Mouse (Mus musculus) midbrain, embryonic 15.5 days (tissue): Measurements from ENCODE around the gene Mllt6. TPM values are rescaled to one million over a fixed set of nuclear protein-coding genes. Genes with fewer than 3 reads are reported as not detected.

Source experiments
- ATAC-seq: fragments of 200-750 bp; cut with Nextera tagmentation; replicated peaks from 2 replicates; pipeline ENCODE4 v1.8.0; 2017; ENCODE audit warnings: moderate TSS enrichment
- H3K27ac ChIP-seq: fragments of 300-500 bp; sonication (generic); 2 replicates; pipeline ENCODE4 v1.5.1; 2015; ENCODE audit warnings: mild to moderate bottlenecking, inconsistent platforms
- H3K27me3 ChIP-seq: fragments of 300-500 bp; sonication (generic); replicated peaks from 2 replicates; pipeline ENCODE4 v1.6.1; 2015; ENCODE audit warnings: inconsistent platforms
- H3K36me3 ChIP-seq: fragments of 300-500 bp; sonication (generic); replicated peaks from 2 replicates; pipeline ENCODE4 v1.6.1; 2015; ENCODE audit warnings: inconsistent platforms
- H3K4me1 ChIP-seq: fragments of 300-500 bp; sonication (generic); 2 replicates; pipeline ENCODE4 v1.6.1; 2015; ENCODE audit warnings: inconsistent platforms
- H3K4me2 ChIP-seq: fragments of 300-500 bp; sonication (generic); 2 replicates; pipeline ENCODE4 v1.6.1; 2015; ENCODE audit warnings: inconsistent platforms, mild to moderate bottlenecking, moderate library complexity
- H3K4me3 ChIP-seq: fragments of 300-500 bp; sonication (generic); 2 replicates; pipeline ENCODE4 v1.5.1; 2015; ENCODE audit warnings: mild to moderate bottlenecking, inconsistent platforms
- H3K9ac ChIP-seq: fragments of 300-500 bp; sonication (generic); 2 replicates; pipeline ENCODE4 v1.6.1; 2015; ENCODE audit warnings: mild to moderate bottlenecking, inconsistent platforms
- H3K9me3 ChIP-seq: fragments of 300-500 bp; sonication (generic); 2 replicates; pipeline ENCODE4 v1.6.1; 2016; ENCODE audit warnings: inconsistent platforms
- WGBS: fragments of 180-500 bp; shearing (Covaris S2); methylation state at CpG from one replicate; pipeline ENCODE4 v1.1.7; 2015; ENCODE audit warnings: mixed read lengths; 5-methylcytosine and 5-hydroxymethylcytosine counted together
- polyA plus RNA-seq: library from polyadenylated mRNA; unstranded; fragments of >200 nt; fragmentation: Nextera tagmentation; extraction: Ambion mirVana; gene quantifications from 2 replicates; pipeline ENCODE4 v1.2.1, GENCODE M21; 2015

Mllt6 gene
- polyA plus RNA-seq, 1 experiment from 2014 or later = 3.9 TPM

DNA sequence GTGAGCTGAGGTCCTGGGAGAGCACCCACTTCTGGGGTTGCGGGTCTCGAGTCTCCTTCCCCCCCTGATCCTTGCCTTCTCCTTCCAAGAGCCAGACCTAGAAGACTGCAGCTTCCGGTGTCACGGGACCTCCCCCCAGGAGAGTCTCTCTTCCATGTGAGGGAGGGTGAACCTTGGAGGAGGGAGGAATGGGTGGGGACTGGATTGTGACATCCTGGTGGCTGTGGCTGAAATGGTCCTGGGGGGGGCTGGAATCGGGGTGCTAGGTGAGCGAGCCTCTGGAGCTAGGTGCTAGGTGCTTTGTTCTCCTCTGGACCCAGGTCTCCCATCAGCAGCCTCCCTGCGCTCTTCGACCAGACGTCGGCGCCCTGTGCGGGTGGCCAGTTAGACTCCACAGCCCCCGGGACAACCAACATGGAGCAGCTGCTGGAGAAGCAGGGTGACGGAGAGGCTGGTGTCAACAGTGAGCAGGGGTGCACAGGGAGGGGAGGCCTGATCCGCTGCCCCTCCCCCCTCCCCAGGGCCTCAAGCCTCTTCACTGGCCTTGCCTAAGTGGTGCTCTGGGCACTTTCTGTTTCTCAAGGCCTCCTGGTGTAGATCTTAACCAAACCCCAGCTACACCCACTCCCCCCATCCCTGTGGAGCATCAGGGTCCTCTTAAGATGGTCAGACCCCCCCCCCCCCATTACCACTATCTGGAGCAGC lies 13.0 kb downstream of the Mllt6 start:
- Histone ChIP-seq H3K4me3 (no peak overlapping the region), H3K4me2 (no peak overlapping the region), H3K9ac (no peak overlapping the region), H3K4me1 (peaks cover 23% of the 10 kb centered on the region), H3K27ac (no peak overlapping the region), H3K27me3 (no peaks in the 10 kb centered on the region), H3K9me3 (no peaks in the 10 kb centered on the region), H3K36me3 (peaks cover 44% of the 10 kb centered on the region)
- 79% methylated on average over 15 of the region's 15 CpGs for WGBS
- no peak for ATAC-seq

DNA sequence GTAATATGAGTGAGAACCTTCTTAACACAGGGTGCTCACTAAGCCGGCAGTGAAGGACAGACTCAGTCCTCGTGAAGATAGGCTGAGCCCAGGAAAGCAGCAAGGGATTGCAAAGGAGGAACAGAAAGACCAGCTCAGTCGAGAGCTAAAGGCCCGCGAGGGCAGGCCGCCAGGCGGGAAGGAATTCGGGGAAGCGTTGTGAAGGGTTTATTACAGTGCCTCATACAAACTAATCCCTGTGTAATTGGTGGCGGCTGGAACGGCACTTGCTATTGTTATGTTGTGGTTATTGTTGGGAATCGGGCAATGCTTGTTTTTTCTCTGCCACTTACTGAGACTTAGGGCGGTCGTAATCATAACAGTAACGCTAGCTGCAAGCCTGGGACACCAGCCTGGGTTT lies 14.2 kb downstream of the Mllt6 start:
- Histone ChIP-seq H3K27me3 (no peaks in the 10 kb centered on the region), H3K4me1 (peaks cover 23% of the 10 kb centered on the region), H3K4me3 (no peak overlapping the region), H3K9me3 (no peaks in the 10 kb centered on the region), H3K9ac (no peak overlapping the region), H3K27ac (no peak overlapping the region), H3K4me2 (no peak overlapping the region), H3K36me3 (peaks cover 47% of the 10 kb centered on the region)
- 27% methylated on average over 15 of the region's 15 CpGs for WGBS
- ATAC-seq = no peak

DNA sequence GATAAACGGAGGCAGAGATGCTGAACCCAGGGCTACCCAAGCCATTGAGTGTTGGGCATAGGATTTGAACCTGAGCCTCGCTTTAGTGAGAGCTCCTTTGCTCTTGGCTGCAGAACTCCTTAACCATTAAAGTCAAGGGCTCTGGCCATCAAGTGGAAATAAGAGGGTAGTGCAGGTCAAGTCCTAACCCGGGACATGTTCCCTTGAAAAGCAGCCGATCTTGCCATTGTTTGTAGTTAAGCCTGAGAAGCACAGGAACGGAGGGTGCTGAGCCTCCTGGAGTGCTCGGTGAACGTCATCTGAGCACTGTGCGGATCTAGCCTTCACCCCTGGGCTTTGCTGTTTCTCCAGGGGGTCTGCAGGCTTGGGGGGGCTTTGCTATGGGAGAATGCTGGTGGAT lies 14.6 kb downstream of the Mllt6 start:
- no peak overlapping the region for H3K27ac ChIP-seq
- no peaks in the 10 kb centered on the region for H3K9me3 ChIP-seq
- H3K9ac ChIP-seq = no peak overlapping the region
- peaks cover 23% of the 10 kb centered on the region for H3K4me1 ChIP-seq
- H3K4me2 ChIP-seq = no peak overlapping the region
- WGBS = 29% methylated on average over 8 of the region's 8 CpGs
- H3K27me3 ChIP-seq = no peaks in the 10 kb centered on the region
- peaks cover 43% of the 10 kb centered on the region for H3K36me3 ChIP-seq
- ATAC-seq = no peak
- H3K4me3 ChIP-seq = no peak overlapping the region

DNA sequence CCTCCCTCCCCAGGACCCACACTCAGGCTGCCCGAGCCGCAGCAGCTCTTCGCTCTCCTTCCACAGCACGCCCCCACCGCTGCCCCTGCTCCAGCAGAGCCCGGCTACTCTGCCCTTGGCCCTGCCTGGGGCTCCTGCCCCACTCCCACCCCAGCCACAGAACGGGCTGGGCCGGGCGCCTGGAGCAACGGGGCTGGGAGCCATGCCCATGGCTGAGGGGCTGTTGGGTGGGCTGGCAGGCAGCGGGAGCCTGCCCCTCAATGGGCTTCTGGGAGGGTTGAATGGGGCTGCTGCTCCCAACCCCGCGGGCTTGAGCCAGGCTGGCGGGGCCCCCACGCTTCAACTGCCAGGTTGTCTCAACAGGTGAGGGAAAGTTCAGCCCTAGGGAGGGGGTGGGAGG lies 15.1 kb downstream of the Mllt6 start:
- H3K27me3 ChIP-seq = no peaks in the 10 kb centered on the region
- peaks cover 23% of the 10 kb centered on the region for H3K4me1 ChIP-seq
- no peak overlapping the region for H3K4me2 ChIP-seq
- ATAC-seq = no peak
- H3K9ac ChIP-seq = no peak overlapping the region
- H3K27ac ChIP-seq = no peak overlapping the region
- H3K9me3 ChIP-seq = no peaks in the 10 kb centered on the region
- H3K4me3 ChIP-seq = no peak overlapping the region
- WGBS = 67% methylated on average over 15 of the region's 15 CpGs
- peaks cover 38% of the 10 kb centered on the region for H3K36me3 ChIP-seq

DNA sequence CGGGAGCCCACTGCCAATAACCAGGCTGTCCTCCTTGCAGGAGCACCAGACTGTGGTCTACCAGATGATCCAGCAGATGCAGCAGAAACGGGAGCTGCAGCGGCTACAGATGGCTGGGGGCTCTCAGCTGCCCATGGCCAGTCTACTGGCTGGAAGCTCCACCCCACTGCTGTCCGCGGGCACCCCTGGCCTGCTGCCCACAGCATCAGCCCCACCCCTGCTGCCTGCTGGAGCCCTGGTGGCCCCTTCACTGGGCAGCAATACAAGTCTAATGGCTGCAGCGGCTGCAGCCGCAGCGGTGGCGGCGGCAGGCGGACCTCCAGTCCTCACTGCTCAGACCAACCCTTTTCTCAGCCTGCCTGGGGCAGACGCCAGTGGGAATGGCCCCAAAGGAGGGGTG lies 17.2 kb downstream of the Mllt6 start:
- peaks cover 26% of the 10 kb centered on the region for H3K36me3 ChIP-seq
- ATAC-seq = no peak

DNA sequence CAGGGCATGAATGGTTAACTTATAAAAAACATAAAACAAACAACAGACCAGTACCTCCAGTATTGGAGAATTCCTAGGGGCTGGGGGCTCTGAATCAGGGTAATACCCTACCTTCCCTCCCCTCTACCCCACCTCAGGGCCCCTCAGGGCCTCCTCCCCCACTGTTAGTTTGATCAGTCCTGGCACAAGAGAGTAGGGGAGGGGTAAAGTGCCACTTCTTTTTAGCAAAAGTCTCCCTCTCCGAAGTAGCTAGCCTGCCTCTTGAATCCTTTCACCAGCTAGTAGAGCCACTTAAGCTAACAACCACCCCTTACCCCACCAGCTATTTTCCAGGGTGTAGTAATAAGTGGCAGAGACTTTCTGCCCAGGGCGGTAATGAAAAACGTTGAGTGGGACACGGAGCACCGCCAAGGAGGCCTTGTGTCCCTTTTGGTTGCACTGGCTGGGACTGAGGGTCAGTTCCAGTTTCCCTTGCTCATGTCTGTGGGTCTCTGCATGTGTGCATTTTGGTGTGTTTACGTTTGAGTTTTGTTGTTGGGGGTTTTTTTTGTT lies 19.4 kb downstream of the Mllt6 start:
- Histone ChIP-seq H3K9ac (no peak overlapping the region), H3K27me3 (no peaks in the 10 kb centered on the region), H3K4me1 (peaks cover 25% of the 10 kb centered on the region), H3K4me3 (no peak overlapping the region), H3K4me2 (no peak overlapping the region), H3K9me3 (no peaks in the 10 kb centered on the region), H3K36me3 (peaks cover 26% of the 10 kb centered on the region), H3K27ac (no peak overlapping the region)
- no peak for ATAC-seq
- WGBS = 82% methylated on average over 6 of the region's 6 CpGs

More for the DNA sequence above, 17.2 kb downstream of the Mllt6 start:
- no peak overlapping the region for H3K4me2 ChIP-seq
- H3K4me1 ChIP-seq = peaks cover 29% of the 10 kb centered on the region
- WGBS = 64% methylated on average over 12 of the region's 12 CpGs
- no peaks in the 10 kb centered on the region for H3K27me3 ChIP-seq
- no peaks in the 10 kb centered on the region for H3K9me3 ChIP-seq
- no peak overlapping the region for H3K9ac ChIP-seq
- 0 out of 2 replicates have a peak overlapping the region, but pooled peaks have one; percentile 3 for H3K27ac ChIP-seq
- H3K4me3 ChIP-seq = no peak overlapping the region

DNA sequence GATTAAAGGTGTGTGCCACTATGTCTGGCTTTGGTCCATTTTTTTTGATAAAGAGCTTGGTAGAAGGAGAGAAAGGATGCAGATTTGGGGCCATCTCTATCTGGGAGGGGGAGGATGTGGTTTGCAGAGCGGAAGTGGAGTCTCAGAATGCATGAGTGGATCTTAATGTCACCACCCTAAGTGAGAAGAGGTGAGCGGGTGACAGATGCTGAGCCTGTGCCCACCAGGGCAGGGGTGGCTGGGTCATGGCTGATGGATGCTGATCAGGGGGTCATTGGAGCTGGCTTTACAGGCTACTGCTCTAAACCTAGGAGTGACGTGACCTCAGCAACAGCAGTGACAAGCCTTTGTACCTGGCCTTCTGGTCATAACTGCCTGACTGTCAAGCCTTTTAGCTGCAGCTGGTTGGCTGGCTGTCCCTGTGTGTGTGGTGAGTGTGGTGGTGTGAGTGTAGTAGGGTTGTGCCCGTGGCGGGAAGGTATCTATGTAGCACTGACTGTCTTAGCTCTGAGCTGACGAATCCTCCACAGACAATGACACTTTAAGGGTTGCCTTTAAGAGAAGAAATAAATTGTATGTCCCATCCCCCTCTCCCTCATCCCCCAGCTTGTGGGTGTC lies 21.0 kb downstream of the Mllt6 start:
- Histone ChIP-seq H3K4me1 (peaks cover 15% of the 10 kb centered on the region), H3K36me3 (peaks cover 25% of the 10 kb centered on the region), H3K9ac (no peak overlapping the region), H3K27me3 (no peaks in the 10 kb centered on the region), H3K4me2 (no peak overlapping the region), H3K9me3 (no peaks in the 10 kb centered on the region), H3K27ac (no peak overlapping the region), H3K4me3 (no peak overlapping the region)
- no peak for ATAC-seq
- WGBS = 78% methylated on average over 6 of the region's 6 CpGs

DNA sequence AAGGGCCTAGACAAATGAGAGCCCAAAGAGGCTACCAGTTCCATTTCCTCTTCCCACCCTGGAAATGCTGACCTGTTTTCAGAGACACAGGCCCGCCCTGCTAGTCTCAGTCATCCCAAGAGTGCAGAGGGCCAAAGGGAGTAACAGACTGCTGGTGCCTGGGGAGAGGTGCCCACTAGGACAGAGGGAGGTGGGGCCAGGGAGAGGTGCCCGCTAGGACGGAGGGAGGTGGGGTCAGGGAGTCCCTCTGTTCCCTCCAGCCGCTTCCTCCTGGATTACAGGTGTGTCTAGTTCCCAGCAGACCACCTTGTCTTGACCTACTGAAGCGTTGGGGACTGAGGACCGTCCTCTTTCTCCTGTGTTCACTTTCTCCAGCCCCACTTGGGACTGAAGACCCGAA lies 21.6 kb downstream of the Mllt6 start:
- Histone ChIP-seq H3K27me3 (no peaks in the 10 kb centered on the region), H3K4me3 (no peak overlapping the region), H3K9me3 (no peaks in the 10 kb centered on the region), H3K4me2 (no peak overlapping the region), H3K9ac (no peak overlapping the region), H3K27ac (0 out of 2 replicates have a peak overlapping the region, but pooled peaks have one; percentile 41), H3K36me3 (peaks cover 26% of the 10 kb centered on the region), H3K4me1 (peaks cover 15% of the 10 kb centered on the region)
- no peak for ATAC-seq
- 37% methylated on average over 7 of the region's 7 CpGs for WGBS

DNA sequence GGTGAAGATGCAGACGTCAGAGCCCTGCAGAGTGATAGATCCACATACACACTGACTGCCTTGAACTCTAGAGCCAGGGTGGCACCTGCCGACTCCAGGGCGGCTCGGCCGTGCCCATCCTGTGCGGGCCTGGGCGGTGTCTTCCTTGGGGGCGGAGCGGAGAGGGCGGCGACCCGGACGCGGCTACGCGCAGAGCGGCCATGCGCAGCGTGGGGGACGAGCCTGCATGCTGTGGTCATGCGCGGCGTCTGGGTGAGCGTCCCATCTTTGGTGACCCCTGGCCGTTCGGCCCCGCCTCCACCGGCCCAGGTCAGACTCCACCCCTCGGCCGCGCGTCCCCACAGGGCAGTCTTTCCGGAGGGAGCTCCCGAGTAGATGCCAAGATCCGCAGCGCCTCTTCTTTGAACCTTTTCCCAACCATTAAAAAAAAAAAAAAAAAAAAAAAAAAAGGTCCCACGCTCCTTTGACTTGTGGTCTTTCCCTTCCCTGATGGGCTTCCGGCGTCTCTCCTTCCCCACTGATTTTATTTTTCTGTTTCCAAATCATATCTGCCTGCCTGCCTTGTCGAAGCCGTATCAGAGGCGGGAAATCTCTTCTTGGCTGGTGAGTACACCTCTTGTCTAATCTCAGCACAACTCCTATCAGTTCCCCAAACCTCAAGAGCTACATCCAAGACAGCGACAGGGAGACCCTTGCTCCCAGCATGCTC lies 22.6 kb downstream of the Mllt6 start, which contains the start of gene Cisd3:
TSS of gene Cisd3 (plus strand) at position 214 of the 709 bp plus-strand sequence.
- 1% methylated on average over 43 of the region's 43 CpGs for WGBS
- Histone ChIP-seq H3K4me1 (peaks cover 15% of the 10 kb centered on the region), H3K4me2 (peak within 1 kb of the TSS; percentile 88), H3K27me3 (no peaks in the 10 kb centered on the region), H3K4me3 (peak within 1 kb of the TSS; percentile 43), H3K9me3 (no peaks in the 10 kb centered on the region), H3K36me3 (peaks cover 21% of the 10 kb centered on the region), H3K27ac (peak within 1 kb of the TSS; percentile 41; the same call in 1 of the 2 replicates), H3K9ac (peak within 1 kb of the TSS; percentile 47; the same call in 1 of the 2 replicates)
- ATAC-seq = peak; percentile 79

DNA sequence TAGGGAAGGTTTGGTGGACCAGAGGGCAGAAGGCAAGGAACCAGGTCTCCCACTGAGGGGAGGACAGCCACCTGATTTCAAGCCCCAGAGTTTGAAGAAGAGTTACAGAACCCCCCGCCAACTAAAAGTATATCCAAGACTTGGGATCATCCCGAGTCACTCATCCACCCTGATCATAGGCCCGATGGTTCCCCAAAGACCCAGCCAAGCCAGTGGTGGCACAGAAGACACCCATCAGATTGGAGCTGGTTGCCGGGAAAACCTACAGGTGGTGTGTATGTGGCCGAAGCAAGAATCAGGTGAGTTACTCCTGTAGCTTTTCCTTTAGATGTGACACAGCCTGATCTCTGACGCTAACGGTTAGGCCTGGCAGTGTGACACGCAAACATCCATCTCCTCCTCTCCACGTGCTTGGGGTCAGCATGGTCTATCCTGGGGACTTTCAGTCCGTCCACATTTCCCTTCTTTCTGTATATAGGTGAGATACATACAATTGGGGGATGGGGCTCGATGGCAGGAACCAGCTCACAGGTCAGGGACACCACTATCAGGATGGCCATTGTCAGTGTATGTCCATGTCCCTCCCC lies 23.2 kb downstream of the Mllt6 start:
- H3K4me1 ChIP-seq = peaks cover 15% of the 10 kb centered on the region
- H3K27me3 ChIP-seq = no peaks in the 10 kb centered on the region
- no peak for ATAC-seq
- H3K36me3 ChIP-seq = peaks cover 24% of the 10 kb centered on the region
- peak overlapping the region; percentile 43 for H3K4me3 ChIP-seq
- 74% methylated on average over 11 of the region's 11 CpGs for WGBS
- no peaks in the 10 kb centered on the region for H3K9me3 ChIP-seq
- no peak overlapping the region for H3K27ac ChIP-seq
- peak overlapping the region; percentile 15; the same call in 1 of the 2 replicates for H3K9ac ChIP-seq
- H3K4me2 ChIP-seq = peak overlapping the region; percentile 88

DNA sequence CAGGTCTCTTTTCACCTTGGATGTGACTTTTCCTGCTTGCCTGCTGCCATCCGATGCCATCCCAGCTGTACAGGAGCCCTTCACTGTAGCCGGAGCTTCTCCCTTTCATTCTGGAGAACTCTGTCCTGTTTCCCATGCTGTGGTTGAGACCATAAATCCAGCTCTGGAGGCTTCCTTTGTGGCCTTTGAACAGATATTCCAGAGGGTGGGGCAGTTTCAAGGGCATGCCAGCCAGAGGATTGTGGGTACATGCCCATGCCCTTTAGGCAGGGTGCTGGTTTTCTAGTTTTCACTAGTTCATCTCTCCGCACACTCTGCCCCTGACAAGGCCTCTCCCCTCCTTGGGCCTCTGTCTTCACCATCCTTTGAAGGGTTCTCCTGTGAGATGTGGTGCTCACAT lies 23.8 kb downstream of the Mllt6 start:
- peaks cover 24% of the 10 kb centered on the region for H3K36me3 ChIP-seq
- 89% methylated on average over 3 of the region's 3 CpGs for WGBS
- ATAC-seq = no peak
- no peak overlapping the region for H3K4me3 ChIP-seq
- H3K9me3 ChIP-seq = no peaks in the 10 kb centered on the region
- H3K9ac ChIP-seq = no peak overlapping the region
- no peak overlapping the region for H3K4me2 ChIP-seq
- H3K4me1 ChIP-seq = peaks cover 15% of the 10 kb centered on the region
- H3K27me3 ChIP-seq = no peaks in the 10 kb centered on the region
- no peak overlapping the region for H3K27ac ChIP-seq

DNA sequence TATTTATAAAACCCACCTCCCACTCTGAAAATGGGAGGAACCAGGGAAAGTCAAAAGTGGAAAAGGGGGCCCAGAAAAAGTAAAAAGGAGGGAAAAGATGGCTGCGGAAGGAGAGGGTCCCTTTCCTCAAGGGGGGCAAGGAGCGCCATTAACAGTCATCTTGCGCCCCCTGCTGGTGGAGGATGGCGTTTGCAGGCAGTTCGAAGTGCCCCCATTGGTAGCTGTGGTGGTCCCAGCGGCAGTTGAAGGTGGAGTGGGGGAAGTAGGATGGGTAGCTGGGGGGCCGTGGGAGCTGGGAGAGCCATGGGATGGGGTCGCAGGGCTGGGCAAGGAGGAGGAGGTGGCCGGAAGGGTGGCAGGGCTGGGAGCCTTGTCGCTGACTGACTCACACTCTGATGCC lies 26.6 kb downstream of the Mllt6 start:
- Histone ChIP-seq H3K36me3 (peaks cover 24% of the 10 kb centered on the region), H3K9ac (no peak overlapping the region), H3K4me3 (no peak overlapping the region), H3K9me3 (no peaks in the 10 kb centered on the region), H3K27me3 (no peaks in the 10 kb centered on the region), H3K27ac (no peak overlapping the region), H3K4me2 (no peak overlapping the region), H3K4me1 (peaks cover 38% of the 10 kb centered on the region)
- no peak for ATAC-seq
- 31% methylated on average over 10 of the region's 10 CpGs for WGBS
